Mouse (Mus musculus) megakaryocyte-erythroid progenitor cell, adult 5-6 weeks (primary cell): ENCODE data around the gene Slc25a26. TPM values are rescaled to one million over a fixed set of nuclear protein-coding genes. Genes with fewer than 3 reads are reported as not detected.

Experiments used
- ATAC-seq: replicated peaks from 2 replicates; pipeline ENCODE4 v1.8.0; 2016; ENCODE audit warnings: mild to moderate bottlenecking, inconsistent platforms; ENCODE audit not compliant: severe bottlenecking, poor library complexity, low FRiP score, low TSS enrichment
- total RNA-seq, 2 experiments: library from RNA; stranded (forward) in 1 of 2; stranded (reverse) in 1 of 2; fragments of 200-1000, 215-1000 nt in 1 of 2; fragments of >200 nt in 1 of 2; fragmentation: Nextera tagmentation in 1 of 2; gene quantifications; 2 replicates each; pipeline ENCODE4 v1.2.3; 2014 to 2017

The Slc25a26 gene
- total RNA-seq, 2 experiments from 2014 or later, result 3.0 to 9.9 TPM

GRCm38 (mm10) chr6:94653388-94654316, 153.5 kb downstream of the Slc25a26 start:
- no peak for ATAC-seq

Other genes starting within 250 kb of the Slc25a26 start
- gene Magi1, start 216.4 kb upstream of the Slc25a26 start, total RNA-seq (2014; fragmentation: Nextera tagmentation), result 0.54 and 0.57 TPM in 2 replicates
- 0.15 and 0.28 TPM in 2 replicates for gene Magi1, start 216.4 kb upstream of the Slc25a26 start, total RNA-seq (2017)
- gene Lrig1, start 199.8 kb downstream of the Slc25a26 start, total RNA-seq (2014; fragmentation: Nextera tagmentation), result 4.1 and 29.0 TPM in 2 replicates
- 2.7 and 3.5 TPM in 2 replicates for gene Lrig1, start 199.8 kb downstream of the Slc25a26 start, total RNA-seq (2017)